Mouse (Mus musculus): ENCODE measurements around the gene Zcchc3. TPM values are rescaled to one million over a fixed set of nuclear protein-coding genes. Genes with fewer than 3 reads are reported as not detected.

Zcchc3 gene
- total RNA-seq, 2 experiments from 2014 or later: 7.8 to 10.1 TPM

DNA sequence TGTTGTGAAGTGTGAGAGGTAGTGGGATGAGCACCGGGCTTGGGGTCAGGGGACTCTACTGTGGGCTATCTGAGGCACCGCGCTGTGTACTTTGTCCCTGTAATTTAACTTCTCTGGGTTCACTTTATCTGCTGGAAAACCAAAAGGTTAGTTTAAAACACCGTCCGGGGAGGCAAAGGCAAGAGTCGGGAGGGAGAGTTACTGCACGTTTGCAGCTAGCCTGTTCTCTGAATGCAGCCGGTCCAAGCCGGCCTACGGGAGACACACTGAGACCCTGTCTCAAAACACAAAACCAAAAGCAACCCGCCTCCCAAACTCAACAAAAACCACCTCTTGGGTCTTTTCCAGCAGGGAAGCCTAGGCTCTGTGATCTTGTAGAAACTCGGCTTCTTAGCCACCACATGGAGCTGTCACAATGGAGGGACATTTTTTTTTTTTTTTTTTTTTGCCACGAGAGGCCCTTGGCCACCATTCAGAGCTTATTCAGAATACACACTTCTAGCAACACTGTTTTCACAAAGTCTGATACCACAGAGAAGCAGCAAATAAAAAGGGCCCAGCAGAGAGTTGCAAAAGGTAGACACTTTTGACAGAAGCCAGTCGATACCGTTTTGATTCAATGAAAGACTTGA lies 2.2 kb downstream of the Zcchc3 start:
- no peak for ATAC-seq (replicated peaks; ENCODE audit: low FRiP score, low TSS enrichment, poor library complexity, severe bottlenecking)

DNA sequence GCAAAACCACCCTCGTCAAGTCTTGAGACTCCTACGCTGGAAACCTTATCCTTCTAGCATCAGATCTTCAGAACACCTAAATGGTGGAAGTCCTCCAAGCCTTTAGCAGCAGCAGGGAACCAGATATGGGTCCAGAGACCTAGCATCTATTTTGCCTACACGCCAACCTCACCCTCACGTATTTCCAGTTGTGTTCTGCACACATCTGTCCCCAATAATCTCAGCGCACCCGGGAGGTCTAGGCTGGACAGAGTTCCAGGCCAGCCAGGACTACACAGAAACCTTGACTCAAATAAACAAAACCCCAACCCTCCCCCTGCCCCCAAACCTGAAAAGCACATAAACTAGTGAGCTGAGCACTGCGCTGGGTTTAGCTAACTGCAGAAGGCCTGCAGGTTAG lies 3.4 kb downstream of the Zcchc3 start:
- no peak for ATAC-seq (replicated peaks; ENCODE audit: low FRiP score, low TSS enrichment, poor library complexity, severe bottlenecking)

- no peak for ATAC-seq (replicated peaks; ENCODE audit: low FRiP score, low TSS enrichment, poor library complexity, severe bottlenecking)
These were observed 3.9 kb downstream of the Zcchc3 start for GRCm38 (mm10) chr2:152410971-152411371.

DNA sequence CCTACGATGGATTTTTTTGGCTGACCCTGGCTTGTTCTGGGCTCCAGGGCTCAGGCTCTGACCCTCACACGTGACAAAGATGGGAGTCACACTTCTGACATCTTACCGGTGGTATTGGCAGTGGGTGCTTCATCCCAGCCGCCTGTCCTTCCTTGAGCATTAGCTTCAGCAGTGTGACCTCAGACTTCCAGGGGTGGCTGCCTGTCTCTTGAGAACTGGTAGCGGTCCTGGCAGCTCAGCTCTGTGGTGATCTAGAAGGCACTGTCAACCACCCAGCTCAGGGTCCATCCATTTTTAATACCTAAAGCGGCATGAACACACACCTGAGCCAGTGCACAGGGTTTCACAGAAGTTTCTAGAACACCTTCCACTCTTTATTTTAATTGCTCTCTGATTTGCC lies 5.0 kb downstream of the Zcchc3 start:
- no peak for ATAC-seq (replicated peaks; ENCODE audit: low FRiP score, low TSS enrichment, poor library complexity, severe bottlenecking)

DNA sequence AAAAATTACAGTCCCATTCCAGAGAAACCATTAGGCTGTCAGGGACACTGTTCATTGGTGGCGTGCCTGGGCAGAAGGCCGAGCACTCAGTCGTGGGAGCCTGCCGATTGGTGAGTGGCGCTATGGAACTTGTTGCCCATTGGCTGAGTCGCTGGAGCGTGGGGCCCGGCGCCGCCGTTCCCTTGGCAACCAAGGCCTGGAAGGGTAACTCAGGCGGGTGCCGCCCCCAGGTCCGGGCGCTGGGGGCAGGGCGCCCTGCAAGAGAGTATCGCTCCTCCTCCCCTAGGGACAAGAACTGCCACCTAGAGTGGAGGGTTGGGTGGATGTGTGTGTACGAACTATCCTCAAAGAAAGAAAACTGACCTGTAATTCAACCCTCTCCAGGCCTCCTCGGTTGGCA lies 8.7 kb downstream of the Zcchc3 start:
- ATAC-seq (replicated peaks; ENCODE audit: low FRiP score, low TSS enrichment, poor library complexity, severe bottlenecking): peak; percentile 100

DNA sequence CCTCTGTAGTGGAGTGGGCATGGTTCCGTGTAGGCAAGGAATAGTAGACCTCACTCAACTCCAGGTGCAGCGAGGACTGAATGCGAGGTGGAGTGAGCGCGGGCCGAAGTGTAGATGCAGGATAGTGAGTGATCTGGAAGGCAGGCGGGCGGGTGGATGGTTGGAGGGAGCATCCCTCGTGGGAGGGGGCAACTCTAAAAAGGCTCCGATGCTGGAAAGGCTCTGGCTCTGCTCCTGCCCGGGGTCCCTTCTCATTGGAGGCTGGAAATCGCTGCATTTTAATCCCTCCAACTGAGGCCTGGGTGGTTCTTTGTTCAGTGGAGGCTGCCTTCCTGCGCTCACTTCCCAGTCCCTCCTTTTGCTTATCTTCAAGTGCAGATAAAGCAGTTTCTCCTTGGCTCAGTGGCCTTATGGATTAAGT lies 15.7 kb downstream of the Zcchc3 start:
- ATAC-seq (replicated peaks; ENCODE audit: low FRiP score, low TSS enrichment, poor library complexity, severe bottlenecking): no peak; the same call in 1 of the 2 replicates

DNA sequence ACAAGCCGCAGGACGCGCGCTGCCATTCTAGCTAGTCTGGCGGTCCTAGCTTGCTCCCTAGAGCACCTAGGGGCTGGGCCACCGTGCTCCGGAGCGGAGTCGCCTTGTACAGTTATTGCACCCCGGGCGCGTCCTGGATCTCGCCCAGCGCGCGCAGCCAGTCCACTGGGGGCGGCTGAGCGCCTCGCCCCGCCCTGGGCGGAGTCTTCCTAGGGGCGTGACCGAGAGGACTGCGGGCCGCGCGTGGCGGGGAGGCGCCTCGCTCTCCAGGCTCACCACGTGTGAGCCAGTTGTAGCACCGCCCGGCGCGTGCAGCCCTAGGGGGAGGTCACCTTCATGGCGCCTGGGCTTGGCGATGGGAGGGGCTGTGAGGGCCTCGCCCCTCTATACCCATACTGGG lies 16.1 kb downstream of the Zcchc3 start:
- ATAC-seq (replicated peaks; ENCODE audit: low FRiP score, low TSS enrichment, poor library complexity, severe bottlenecking): peak; percentile 73

GRCm38 (mm10) chr2:152397680-152398435 lies 17.0 kb downstream of the Zcchc3 start, which contains the start of gene Sox12:
Gene Sox12, minus strand, starts transcription at chr2:152398063.
- peak; percentile 40; the same call in 1 of the 2 replicates for ATAC-seq (replicated peaks; ENCODE audit: low FRiP score, low TSS enrichment, poor library complexity, severe bottlenecking)

- ATAC-seq (replicated peaks; ENCODE audit: low FRiP score, low TSS enrichment, poor library complexity, severe bottlenecking): no peak
These were observed 17.7 kb downstream of the Zcchc3 start for GRCm38 (mm10) chr2:152397004-152397589.

DNA sequence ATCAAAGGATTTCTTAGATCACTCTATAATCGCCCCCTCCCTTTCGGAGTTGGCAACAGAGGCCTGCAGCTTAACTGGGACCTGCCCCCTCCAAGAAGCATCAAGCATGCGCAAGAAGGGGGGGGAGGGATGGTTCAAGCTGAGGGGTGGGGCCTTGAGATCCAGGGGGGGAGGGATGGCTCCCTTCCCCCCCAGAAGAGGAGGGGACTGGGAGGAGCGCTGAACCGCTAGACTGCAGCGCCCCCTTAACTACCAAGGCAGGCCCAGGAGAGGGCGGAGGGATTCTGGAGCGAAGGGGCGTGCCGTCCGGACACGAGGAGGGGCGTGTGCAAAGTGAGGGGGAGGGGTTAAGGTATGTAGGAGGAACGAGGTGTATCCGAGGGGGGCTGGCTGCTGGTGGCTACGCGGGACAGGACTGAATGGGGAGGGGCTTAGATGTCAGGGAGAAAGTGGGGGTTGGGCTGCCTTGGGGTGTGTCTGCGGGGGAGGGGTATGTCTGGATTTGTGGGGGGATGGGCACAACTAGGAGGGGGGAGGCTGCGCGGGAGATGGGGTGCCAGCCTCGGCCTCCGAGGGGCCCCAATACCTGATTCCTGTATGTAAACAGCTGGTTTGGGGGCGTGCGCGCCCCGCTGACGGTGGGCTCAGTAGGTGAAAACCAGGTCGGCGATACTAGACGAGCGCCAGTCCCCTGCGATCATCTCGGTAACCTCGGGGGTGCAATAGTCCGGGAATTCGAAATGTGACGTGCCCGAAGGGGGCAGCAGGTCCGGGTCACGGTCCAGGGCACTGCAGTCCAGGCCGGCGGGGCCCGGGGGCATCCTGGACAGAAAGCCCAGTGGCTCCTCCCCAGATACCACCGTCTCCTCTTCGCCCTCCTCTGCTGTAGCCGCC lies 18.5 kb downstream of the Zcchc3 start:
- ATAC-seq (replicated peaks; ENCODE audit: low FRiP score, low TSS enrichment, poor library complexity, severe bottlenecking): peak; percentile 60

GRCm38 (mm10) chr2:152395271-152395920 lies 19.4 kb downstream of the Zcchc3 start:
- ATAC-seq (replicated peaks; ENCODE audit: low FRiP score, low TSS enrichment, poor library complexity, severe bottlenecking): no peak

GRCm38 (mm10) chr2:152393225-152394017 lies 21.4 kb downstream of the Zcchc3 start:
- no peak for ATAC-seq (replicated peaks; ENCODE audit: low FRiP score, low TSS enrichment, poor library complexity, severe bottlenecking)

- peak; percentile 43; the same call in 1 of the 2 replicates for ATAC-seq (replicated peaks; ENCODE audit: low FRiP score, low TSS enrichment, poor library complexity, severe bottlenecking)
These were observed 22.0 kb downstream of the Zcchc3 start for GRCm38 (mm10) chr2:152392786-152393185.

- ATAC-seq (replicated peaks; ENCODE audit: low FRiP score, low TSS enrichment, poor library complexity, severe bottlenecking): no peak
These were observed 30.6 kb downstream of the Zcchc3 start for GRCm38 (mm10) chr2:152384191-152384590.

DNA sequence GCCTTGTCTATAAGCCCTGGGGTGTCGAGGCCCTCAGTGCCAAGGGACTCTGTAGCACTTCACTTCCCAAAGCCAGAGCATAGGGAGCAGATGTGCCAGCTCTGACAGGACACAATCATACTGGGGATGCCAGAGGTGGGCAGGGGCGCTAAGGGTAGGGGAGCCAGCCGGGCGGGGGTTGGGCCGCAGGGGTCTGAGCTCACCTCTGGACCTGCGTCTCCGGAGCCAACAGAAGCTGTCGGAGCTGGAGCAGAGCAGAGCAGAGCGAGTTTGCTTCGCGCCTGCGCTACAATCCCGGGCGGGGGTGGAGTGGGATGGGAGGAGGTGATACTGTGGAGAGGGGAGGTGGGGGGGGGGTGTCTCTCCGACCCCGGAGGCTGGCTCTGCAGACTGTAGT lies 38.5 kb downstream of the Zcchc3 start, which contains the start of gene Nrsn2:
TSS of gene Nrsn2 (minus strand) at position 294 of the 397 bp plus-strand sequence.
- ATAC-seq (replicated peaks; ENCODE audit: low FRiP score, low TSS enrichment, poor library complexity, severe bottlenecking): no peak

DNA sequence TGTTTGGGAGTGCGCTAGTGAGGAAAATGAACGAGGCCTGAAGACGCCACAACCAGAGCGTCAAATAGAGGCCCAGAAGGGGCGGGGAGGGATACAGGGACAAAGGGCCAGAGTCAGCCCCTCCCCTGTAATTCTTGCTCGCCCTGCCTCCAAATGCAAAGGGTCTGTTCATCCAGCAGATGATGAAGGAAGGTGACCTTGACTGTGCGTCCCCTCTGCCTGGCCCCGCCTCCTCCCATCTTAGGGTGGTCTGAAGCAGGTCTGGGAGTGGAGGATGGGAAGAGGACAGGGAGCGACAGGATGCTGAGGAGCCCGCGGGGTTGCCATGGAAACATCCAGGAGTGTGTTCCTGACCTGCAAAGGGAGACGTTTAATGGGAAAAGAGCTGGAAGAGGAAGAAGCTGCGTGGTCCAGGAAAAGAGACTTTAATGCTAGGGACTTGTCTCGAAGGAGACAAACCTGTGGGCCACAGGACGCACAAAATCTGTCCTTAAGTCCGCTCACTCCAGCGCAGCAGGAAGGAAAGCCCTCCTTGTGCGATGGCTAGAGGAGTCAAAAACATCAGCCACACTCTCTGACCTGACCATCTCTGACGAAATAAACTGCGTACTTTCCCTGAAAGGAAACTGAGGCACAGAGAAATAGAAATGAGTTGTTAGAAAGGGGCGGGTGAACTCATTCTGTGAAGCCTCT lies 39.0 kb downstream of the Zcchc3 start:
- ATAC-seq (replicated peaks; ENCODE audit: low FRiP score, low TSS enrichment, poor library complexity, severe bottlenecking): no peak

DNA sequence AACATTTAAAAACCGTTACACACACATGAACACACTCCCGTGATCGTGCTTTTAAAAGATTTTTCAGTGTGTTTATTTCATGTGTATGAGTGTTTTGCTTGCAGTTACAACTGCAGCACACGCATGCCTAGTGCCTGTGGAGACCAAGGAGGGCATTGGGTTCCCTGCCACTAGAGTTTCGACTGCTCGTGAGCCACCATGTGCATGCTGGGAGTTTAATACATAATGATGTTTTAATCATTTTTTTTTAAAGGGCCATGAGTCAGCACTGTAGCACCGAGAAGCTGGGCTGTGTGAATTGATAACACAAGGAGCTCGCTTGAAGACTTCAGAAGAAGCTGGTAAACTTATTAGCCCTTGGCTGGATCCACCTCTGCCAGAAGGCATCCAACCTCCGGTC lies 41.3 kb downstream of the Zcchc3 start:
- peak; percentile 74 for ATAC-seq (replicated peaks; ENCODE audit: low FRiP score, low TSS enrichment, poor library complexity, severe bottlenecking)

GRCm38 (mm10) chr2:152372661-152373060 lies 42.2 kb downstream of the Zcchc3 start:
- ATAC-seq (replicated peaks; ENCODE audit: low FRiP score, low TSS enrichment, poor library complexity, severe bottlenecking): no peak

Data from megakaryocyte-erythroid progenitor cell, adult 5-6 weeks (primary cell).